Mouse (Mus musculus) thymus, postnatal 36 days (tissue): Measurements from ENCODE around the gene Tcte1.

Experiments used
- DNase-seq, 2 experiments: peaks; one replicate each; pipeline ENCODE4 v3.0.0; 2022; ENCODE audit warnings: mixed read lengths in 2 of 2

Gene Tcte1

GRCm38 (mm10) chr17:45566360-45567161, 43.3 kb downstream of the Tcte1 start:
- DNase-seq = no peak

DNA sequence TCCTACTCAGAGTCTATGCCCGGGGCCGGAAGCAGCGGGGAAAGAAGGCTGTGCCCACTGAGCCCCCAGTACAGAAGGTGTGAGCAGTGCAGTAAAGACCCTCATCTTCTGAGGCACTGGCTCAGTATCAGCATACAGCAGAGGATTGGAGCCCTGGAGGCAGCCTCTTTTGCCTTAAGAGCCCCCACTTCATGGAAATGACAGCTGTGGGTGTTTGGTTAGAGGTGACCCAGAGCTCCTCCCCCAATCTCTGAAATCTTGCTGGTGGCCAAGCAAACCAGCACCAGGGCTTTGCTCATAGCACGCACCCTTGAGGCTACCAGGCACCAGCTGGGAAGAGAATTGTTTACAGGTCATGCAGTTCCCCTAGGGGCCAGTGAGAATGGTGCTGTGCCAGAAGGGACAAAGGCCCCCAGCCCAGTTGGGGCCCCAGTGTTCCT, 43.9 kb downstream of the Tcte1 start:
- DNase-seq = no peak

- DNase-seq = no peak
These were observed 45.8 kb downstream of the Tcte1 start for GRCm38 (mm10) chr17:45568990-45569389.

DNA sequence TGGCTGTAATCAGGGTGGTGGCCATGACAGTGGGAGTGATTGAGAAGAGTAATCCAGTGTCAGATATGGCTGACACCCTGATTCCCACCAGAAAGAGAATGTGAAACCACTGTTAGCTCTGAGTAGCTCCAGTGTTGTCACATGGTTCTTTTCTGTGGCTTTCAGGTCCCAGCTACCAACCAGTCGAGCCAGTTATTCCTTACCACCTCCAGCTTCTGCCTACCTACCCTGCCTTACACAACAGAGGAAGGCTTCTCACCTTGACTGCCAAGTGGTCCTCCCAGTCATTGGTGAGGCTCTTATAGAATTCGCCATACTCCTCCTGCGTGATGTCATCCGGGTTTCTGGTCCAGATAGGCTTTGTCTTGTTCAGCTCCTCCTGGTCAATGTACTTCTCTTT, 46.8 kb downstream of the Tcte1 start:
- DNase-seq = no peak

DNA sequence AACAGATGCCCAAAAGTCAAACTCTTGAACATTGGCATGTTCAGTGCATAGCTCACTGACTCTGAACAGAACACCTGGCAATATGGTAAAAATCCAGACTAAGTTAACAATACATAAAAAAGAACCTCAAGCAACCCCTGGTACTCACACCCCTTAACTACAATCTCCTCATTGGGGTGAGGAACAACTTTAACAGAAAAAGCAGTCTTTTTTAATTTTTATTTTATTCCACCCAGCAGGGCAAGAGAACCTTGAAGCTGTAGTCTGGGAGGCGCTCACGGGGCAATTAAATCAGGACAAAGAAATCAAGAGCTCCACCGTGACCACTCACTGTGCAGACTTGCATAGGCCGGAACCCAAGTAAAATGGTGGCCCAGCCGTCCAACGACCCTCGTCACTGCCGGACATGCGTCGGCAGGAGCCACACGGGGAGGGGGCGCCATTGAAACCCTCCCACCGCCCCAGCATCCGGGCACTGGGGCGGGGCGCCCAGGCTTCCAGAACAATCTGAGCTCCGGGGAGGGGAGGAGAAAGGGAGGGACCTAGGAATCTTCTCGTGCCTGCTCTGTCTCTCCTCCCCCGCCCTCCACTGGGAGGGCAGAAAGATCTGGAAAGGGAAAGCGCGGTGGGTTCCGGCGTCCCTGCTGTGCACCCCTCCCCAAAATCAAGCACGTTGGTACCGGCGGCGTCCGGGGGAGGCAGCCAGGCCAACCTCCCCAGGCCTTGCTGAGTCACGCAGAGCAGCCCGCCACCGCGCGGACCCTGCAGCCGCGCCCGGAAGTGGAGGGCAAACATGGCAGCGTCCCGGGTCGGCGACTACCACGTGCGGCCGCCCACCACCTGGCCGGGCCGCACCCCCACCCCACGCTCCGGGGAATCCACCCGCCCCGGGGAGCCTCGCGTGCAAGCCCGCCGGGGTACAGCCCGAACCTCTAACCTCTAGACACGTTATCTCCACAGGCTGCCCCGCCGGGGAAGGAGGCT, 49.2 kb downstream of the Tcte1 start:
- peak; percentile 73 to 83 for DNase-seq

GRCm38 (mm10) chr17:45573087-45573779, 50.0 kb downstream of the Tcte1 start, which contains the start of gene Hsp90ab1:
Gene Hsp90ab1, minus strand, starts transcription at chr17:45573271.
- peak; percentile 100 for DNase-seq

GRCm38 (mm10) chr17:45573780-45574123, 50.5 kb downstream of the Tcte1 start:
- peak; percentile 99 for DNase-seq

DNA sequence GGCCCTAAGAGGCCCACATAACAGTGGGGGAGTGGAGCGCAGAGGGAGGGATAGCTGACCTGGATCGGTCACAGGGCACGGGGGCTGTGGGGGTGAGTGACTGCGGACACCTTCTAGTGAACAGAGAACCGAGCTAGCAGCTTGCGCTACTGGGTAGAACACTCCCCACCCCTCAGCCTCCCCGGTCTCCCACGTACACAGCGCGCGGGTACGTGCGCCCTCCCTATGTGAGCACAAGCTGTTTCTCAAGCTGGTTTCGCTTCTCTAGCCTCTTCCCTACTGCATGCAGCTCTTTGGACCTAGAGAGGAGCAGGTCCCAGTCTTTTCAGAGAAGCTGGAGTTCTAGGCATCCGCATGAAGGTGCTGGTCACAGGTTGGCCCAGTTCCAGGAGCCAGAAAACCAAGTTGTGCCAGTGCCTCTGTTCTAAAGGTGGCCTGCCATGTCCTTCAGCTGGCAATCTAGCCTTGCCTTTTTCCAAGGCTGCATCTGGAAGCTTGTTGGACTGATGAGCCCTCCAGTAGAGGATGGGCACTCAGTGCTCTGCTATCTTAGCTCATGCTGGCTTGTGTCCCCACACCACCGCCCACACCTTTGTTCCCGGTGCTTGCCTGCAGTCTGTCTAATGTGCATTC, 51.0 kb downstream of the Tcte1 start:
- peak; percentile 81 to 85 for DNase-seq

DNA sequence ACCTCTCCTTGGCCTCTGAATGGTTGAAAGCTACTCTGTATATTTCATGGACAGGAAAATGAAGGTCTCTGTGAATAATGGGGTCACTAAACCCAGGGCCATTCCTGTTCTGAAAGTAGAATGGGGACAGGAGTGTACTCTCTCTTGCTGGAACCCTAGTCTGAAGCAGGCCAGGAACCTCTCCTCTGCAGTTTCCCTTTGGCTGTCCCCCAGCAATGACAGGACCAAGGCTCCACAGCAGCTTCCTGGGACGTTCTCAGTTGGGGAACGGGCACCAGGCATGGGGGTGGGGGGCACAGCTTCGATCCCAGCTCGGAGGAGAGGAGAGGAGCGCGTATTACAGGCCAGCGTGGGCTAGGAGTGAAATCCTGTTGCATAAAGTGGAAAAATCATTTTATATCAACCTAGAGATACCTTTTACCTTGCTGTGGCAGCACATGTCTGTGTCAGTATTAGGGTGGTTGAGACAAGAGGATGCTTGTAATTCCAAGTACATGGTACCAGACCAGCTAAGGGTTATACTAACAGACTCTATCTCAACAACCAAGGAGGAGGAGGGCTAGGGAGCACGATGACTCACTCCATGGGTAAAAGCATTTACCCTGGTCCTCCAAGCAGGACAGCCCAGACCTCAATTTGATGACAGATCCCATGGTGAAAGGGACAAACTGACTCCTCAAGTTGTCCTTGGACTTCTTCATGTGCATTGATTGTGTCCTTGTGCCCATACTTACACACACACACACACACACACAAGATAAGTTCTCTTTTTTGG, 52.1 kb downstream of the Tcte1 start:
- no peak for DNase-seq

- no peak for DNase-seq
These were observed 55.0 kb downstream of the Tcte1 start for GRCm38 (mm10) chr17:45578242-45578641.

GRCm38 (mm10) chr17:45578843-45579242, 55.6 kb downstream of the Tcte1 start:
- peak in 1 of 2 experiments; percentile 28 for DNase-seq

- DNase-seq = peak in 1 of 2 experiments; percentile 6
These were observed 56.3 kb downstream of the Tcte1 start for GRCm38 (mm10) chr17:45579554-45579953.

- peak in 1 of 2 experiments; percentile 16 for DNase-seq
These were observed 57.8 kb downstream of the Tcte1 start for GRCm38 (mm10) chr17:45580958-45581477.

- DNase-seq = peak; percentile 68 to 70
These were observed 58.3 kb downstream of the Tcte1 start for GRCm38 (mm10) chr17:45581567-45581983.

- DNase-seq = peak in 1 of 2 experiments; percentile 5
These were observed 59.0 kb downstream of the Tcte1 start for GRCm38 (mm10) chr17:45582188-45582587.

GRCm38 (mm10) chr17:45582715-45583355, 59.6 kb downstream of the Tcte1 start:
- peak; percentile 42 to 51 for DNase-seq

- DNase-seq = peak in 1 of 2 experiments; percentile 41
These were observed 61.1 kb downstream of the Tcte1 start for GRCm38 (mm10) chr17:45584096-45584896.

- DNase-seq = peak; percentile 76 to 79
These were observed 61.9 kb downstream of the Tcte1 start for GRCm38 (mm10) chr17:45584939-45585678.
